Mouse (Mus musculus): ENCODE measurements around the gene Eed. TPM values are rescaled to one million over a fixed set of nuclear protein-coding genes. Genes with fewer than 3 reads are reported as not detected.

The Eed gene
- total RNA-seq, 2 experiments from 2014 or later: 32.5 to 40.9 TPM

DNA sequence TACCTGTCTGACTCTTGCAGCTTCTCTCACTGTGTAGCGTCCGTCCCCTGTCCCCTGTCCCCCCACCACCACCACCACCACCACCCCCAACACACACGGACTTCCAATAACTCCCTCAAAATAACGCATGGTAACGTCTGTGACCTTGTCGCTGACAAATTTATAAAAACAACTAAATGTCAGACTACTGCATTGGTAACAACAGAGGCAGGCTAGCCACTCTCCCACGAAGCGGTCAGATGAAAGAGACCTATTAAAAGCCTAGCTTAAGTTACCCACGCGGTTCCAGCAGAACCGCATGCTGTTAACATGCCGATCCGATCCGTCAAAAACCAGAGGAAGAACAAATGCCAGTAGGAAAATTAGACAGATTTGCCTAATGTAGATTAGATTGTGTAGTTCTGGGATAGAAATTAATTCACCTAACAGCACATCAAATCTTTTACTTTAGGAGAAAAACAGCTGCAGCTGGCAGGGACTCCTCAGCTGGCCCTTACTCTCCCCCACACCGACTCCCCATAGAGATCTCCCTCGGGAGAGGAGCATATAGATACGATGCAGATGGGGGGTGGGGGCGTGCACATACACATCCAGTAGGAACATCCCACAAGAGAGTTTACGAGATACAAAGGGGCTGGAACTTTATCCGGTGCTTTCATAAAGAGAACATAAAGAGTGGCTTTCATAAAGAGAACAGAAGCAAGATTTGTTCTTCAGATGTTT, 71.7 kb downstream of the Eed start:
- no peak for DNase-seq (ENCODE audit: low spot score)

DNA sequence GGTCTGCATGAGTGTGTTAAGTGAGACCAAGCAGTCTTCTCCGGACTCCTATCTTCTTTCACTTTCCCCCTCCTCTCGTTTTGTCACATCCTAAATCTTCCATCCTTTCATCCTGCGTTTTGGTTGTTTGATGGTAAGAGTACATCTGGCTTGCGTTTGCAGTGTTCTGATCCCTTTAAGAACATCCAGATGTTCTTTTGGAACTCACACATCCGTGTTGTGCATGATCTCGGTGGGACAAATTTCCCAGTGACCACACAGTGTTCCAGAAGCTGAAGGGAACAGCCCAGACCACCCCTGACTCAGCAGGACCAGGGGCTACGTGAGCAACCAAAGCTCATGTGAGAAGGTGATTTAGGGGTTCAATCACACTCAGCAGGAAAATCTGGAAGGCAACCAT, 72.4 kb downstream of the Eed start:
- no peak for DNase-seq (ENCODE audit: low spot score)

- peak; percentile 77 for DNase-seq (ENCODE audit: low spot score)
Observed at GRCm38 (mm10) chr7:89907950-89908349, 72.8 kb downstream of the Eed start.

Other genes starting within 250 kb of the Eed start
- gene Ccdc81, start 77.4 kb downstream of the Eed start, total RNA-seq (2021): not detected
- 100 to 1,000 TPM; 116 to 119 TPM for gene Hikeshi, start 39.8 kb downstream of the Eed start, total RNA-seq (2021)
- gene Picalm, start 149.2 kb upstream of the Eed start, total RNA-seq (2021): 10 to 100 TPM; 72.1 to 94.6 TPM